Mouse (Mus musculus): Measurements from ENCODE around the gene Akap7. TPM values are rescaled to one million over a fixed set of nuclear protein-coding genes. Genes with fewer than 3 reads are reported as not detected.

Gene Akap7
- polyA plus RNA-seq, 1 experiment: 64.2 TPM

DNA sequence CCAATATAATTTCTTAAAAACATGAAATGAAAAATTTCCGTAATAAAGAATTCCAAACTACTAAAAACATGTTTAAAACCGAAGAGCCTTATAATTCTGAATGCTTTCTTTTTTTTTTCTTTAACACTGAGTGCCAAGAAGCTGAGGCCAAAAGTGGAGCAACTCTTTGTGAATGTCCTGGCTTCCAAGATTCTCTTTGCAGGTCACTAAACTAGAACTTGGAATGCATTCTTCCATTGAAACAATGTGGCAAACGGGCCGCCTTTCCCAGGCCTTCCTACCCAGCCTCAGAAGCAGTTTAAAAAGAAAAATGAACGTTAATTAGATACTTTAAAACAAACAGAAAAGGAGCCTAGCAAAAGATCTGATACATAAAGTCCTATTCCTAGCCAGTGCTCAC is 27.5 kb downstream of the Akap7 start:
- no peak overlapping the region for H3K4me3 ChIP-seq (replicated peaks; ENCODE audit: control insufficient read depth, low read depth, low read length)
- H3K27ac ChIP-seq (ENCODE audit: control insufficient read depth, insufficient read depth, low read depth, low read length, poor library complexity): no peak overlapping the region
- 88% methylated on average over 5 of the region's 5 CpGs for WGBS
- peaks cover 2% of the 10 kb centered on the region for H3K4me1 ChIP-seq (ENCODE audit: control insufficient read depth, insufficient read depth, low read length)
- TF ChIP-seq CTCF (IDR thresholded peaks at IDR 0.05; ENCODE audit: control insufficient read depth, insufficient read depth, low read length) (no peak), POLR2A (IDR thresholded peaks at IDR 0.05; ENCODE audit: borderline replicate concordance, control insufficient read depth, low read depth, low read length) (no peak)

DNA sequence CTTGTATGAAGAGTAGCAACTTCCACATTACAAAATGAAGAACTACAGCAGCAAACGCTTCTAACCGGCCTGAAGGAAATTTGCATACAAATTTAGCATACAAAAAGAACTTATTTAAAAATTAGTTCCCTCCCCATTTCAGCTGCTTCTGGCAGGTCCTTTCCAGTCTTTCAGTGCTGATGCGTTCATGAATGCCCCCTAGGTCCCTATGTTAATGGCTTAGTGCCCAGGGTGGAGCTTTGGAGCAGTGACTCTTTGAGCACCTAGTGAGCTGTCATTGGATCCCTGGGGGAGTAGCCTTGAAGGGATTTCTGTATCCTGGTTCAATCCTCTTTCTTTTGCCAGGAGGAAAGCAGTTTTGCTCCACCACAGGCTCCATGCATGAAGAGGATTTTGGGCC is 28.3 kb downstream of the Akap7 start:
- H3K4me1 ChIP-seq (ENCODE audit: control insufficient read depth, insufficient read depth, low read length): no peaks in the 10 kb centered on the region; the same call in 1 of the 2 replicates
- 62% methylated on average over 3 of the region's 3 CpGs for WGBS
- no peak overlapping the region for H3K27ac ChIP-seq (ENCODE audit: control insufficient read depth, insufficient read depth, low read depth, low read length, poor library complexity)
- no peak for TF ChIP-seq CTCF (IDR thresholded peaks at IDR 0.05; ENCODE audit: control insufficient read depth, insufficient read depth, low read length)
- TF ChIP-seq POLR2A (IDR thresholded peaks at IDR 0.05; ENCODE audit: borderline replicate concordance, control insufficient read depth, low read depth, low read length): no peak
- no peak overlapping the region for H3K4me3 ChIP-seq (replicated peaks; ENCODE audit: control insufficient read depth, low read depth, low read length)

DNA sequence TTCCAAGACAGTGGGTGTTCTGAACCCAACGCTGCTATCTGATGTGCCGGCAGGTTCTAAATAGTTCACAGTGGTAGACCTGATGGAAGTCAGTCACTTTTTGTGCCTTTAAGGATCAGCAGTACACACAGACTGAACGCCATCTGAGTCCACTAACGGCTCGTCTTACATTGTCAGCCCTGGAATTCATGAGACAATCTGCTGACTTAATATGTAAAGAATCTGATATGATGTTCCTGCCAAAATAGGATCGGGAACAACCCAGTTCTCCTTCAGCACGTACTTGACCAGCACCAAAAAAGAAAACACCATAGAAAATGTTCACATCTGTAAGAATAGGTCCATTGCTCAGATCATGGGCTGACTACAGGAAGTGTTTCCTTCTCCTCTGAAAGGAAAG is 32.2 kb downstream of the Akap7 start:
- 88% methylated on average over 7 of the region's 7 CpGs for WGBS
- H3K4me1 ChIP-seq (ENCODE audit: control insufficient read depth, insufficient read depth, low read length): no peaks in the 10 kb centered on the region
- TF ChIP-seq CTCF (IDR thresholded peaks at IDR 0.05; ENCODE audit: control insufficient read depth, insufficient read depth, low read length): no peak
- no peak for TF ChIP-seq POLR2A (IDR thresholded peaks at IDR 0.05; ENCODE audit: borderline replicate concordance, control insufficient read depth, low read depth, low read length)
- no peak overlapping the region for H3K4me3 ChIP-seq (replicated peaks; ENCODE audit: control insufficient read depth, low read depth, low read length)
- H3K27ac ChIP-seq (ENCODE audit: control insufficient read depth, insufficient read depth, low read depth, low read length, poor library complexity): no peak overlapping the region

DNA sequence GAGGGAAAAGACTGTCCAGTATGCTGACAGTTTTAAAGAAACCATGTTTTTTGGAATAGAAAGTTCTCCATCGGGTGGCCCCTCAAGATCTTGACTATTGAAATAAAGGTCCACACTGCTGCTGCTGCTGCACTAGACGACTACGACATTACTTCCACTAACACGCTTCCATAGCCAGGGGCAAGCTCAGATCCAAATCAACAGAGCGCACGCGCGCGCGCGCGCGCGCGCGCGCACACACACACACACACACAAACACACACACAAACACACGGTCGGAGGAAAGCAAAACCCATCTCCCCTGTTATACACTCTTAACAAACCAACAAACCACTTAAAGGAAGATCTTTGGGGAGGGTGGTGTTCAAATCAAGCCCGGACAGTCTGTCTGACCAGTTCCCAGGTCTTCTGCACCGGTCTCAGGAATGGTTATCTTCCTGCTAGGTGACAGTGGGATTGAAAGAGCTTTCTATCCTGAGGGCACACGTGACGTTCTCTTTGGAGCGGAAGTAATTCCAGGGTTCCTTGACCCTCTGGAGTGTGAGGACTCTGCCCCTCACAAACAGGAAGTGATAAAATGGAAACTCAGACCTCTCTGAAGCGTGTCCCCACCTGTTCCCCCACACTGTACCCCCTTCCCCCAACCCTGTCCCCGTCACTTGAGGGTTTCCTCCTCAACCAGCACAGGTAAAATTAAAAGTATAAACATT is 32.9 kb downstream of the Akap7 start:
- TF ChIP-seq POLR2A (IDR thresholded peaks at IDR 0.05; ENCODE audit: borderline replicate concordance, control insufficient read depth, low read depth, low read length) (no peak), CTCF (IDR thresholded peaks at IDR 0.05; ENCODE audit: control insufficient read depth, insufficient read depth, low read length) (no peak)
- no peak overlapping the region for H3K27ac ChIP-seq (ENCODE audit: control insufficient read depth, insufficient read depth, low read depth, low read length, poor library complexity)

DNA sequence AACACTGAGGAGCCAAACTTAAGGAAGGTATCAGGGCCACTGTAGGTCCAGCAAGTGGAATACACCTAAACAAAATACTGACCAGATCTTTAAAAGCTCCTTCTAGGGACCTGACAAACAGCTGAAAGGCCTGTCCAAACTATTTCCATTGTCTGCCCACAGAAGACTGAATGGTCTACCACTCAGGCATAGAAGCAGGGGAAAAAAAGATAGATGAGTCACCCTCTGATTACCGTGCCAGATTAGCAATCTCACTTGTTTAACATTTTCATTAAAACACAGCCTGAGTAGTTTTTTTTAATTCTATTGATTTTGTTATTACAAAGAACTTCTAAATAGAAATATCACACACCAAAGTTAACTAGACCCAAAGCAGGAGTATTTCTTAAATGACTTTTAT is 33.9 kb downstream of the Akap7 start:
- 62% methylated on average over 1 of the region's 1 CpGs for WGBS
- Histone ChIP-seq H3K27ac (ENCODE audit: control insufficient read depth, insufficient read depth, low read depth, low read length, poor library complexity) (no peak overlapping the region), H3K4me3 (replicated peaks; ENCODE audit: control insufficient read depth, low read depth, low read length) (no peak overlapping the region), H3K4me1 (ENCODE audit: control insufficient read depth, insufficient read depth, low read length) (no peaks in the 10 kb centered on the region; the same call in 1 of the 2 replicates)
- TF ChIP-seq POLR2A (IDR thresholded peaks at IDR 0.05; ENCODE audit: borderline replicate concordance, control insufficient read depth, low read depth, low read length) (no peak), CTCF (IDR thresholded peaks at IDR 0.05; ENCODE audit: control insufficient read depth, insufficient read depth, low read length) (no peak)

More for the DNA sequence above, 32.9 kb downstream of the Akap7 start:
- no peak overlapping the region for H3K4me3 ChIP-seq (replicated peaks; ENCODE audit: control insufficient read depth, low read depth, low read length)
- H3K4me1 ChIP-seq (ENCODE audit: control insufficient read depth, insufficient read depth, low read length): no peaks in the 10 kb centered on the region
- 91% methylated on average over 26 of the region's 26 CpGs for WGBS

DNA sequence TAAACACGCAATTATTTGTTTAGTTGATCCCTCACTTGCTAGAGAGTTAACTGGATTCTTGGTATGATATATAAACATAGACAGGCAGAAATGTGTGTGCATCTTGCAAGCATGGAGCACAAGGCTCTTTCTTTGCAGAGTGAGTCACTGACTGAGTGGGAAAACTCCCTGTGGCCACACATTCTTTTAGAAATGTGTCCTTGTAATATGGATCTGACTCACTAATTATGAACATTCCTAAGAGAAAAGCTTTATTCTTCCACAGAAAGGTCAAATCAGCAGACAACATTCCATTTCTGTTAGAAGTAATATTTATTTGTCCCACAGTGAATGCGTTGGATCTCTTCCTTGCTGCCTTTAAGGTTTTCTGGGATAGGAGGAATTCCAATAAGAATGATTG is 35.9 kb downstream of the Akap7 start:
- WGBS: 88% methylated on average over 2 of the region's 2 CpGs
- Histone ChIP-seq H3K27ac (ENCODE audit: control insufficient read depth, insufficient read depth, low read depth, low read length, poor library complexity) (no peak overlapping the region), H3K4me1 (ENCODE audit: control insufficient read depth, insufficient read depth, low read length) (no peaks in the 10 kb centered on the region; the same call in 1 of the 2 replicates), H3K4me3 (replicated peaks; ENCODE audit: control insufficient read depth, low read depth, low read length) (no peak overlapping the region)
- TF ChIP-seq CTCF (IDR thresholded peaks at IDR 0.05; ENCODE audit: control insufficient read depth, insufficient read depth, low read length) (no peak), POLR2A (IDR thresholded peaks at IDR 0.05; ENCODE audit: borderline replicate concordance, control insufficient read depth, low read depth, low read length) (no peak)

DNA sequence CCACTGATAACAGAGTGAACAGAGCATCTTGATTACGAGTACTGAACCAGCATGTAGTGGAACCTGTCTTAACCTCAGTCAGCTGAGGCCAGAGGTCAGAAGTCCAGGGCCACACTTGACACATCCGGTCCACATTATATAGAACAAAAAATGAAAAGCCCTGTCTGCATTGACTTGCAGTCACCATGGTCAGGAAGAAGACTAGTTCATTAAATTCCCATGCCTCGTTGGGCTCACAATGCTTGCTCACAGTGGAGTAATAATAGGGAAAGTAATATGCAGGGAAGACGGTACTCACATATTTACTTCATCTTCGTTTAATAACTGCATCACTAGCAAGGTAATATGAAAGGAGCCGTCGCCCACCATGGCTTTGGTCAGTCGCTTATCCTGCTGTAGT is 36.5 kb downstream of the Akap7 start:
- no peak overlapping the region for H3K4me3 ChIP-seq (replicated peaks; ENCODE audit: control insufficient read depth, low read depth, low read length)
- no peaks in the 10 kb centered on the region; the same call in 1 of the 2 replicates for H3K4me1 ChIP-seq (ENCODE audit: control insufficient read depth, insufficient read depth, low read length)

DNA sequence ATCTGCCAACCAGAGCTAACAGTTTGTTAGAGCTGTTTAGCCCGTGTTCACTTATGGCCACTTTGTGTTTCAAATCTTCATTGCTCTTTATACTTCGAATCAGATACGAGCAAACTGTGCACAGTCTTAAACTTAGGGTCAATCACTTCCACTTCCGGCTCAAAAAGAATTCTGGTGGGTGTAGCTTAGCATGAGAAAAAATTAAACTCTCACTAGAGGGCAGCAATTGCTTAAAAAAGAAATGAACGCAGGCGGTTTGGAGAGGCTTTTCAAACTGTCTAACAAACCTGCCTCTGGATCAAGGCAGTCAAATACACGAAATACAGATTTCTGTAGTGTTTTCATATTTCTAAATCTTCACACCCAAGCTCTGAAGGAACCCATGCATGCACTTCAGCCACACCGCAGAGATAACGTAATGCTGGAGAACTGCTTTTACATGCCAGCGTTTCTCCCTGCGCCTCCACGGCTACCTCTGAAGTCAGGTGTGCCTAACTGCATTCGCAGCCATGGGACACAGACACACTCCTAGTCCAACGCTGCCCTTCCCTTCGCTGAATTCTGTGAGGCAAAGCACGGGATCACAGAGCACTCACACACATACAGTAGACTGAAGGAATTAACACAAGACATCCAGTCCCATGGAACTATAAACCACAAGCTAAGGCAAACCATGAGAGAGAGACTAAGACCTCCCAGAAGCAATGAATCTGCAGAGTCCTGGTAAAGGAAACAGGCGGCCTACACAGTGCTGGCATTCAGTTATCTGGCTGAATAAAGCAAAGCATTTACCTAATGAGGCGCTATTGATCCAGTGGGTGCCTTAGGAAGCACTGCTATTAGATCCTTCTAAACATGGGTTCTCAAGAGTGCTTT is 39.0 kb downstream of the Akap7 start:
- Histone ChIP-seq H3K4me1 (ENCODE audit: control insufficient read depth, insufficient read depth, low read length) (no peaks in the 10 kb centered on the region; the same call in 1 of the 2 replicates), H3K27ac (ENCODE audit: control insufficient read depth, insufficient read depth, low read depth, low read length, poor library complexity) (no peak overlapping the region), H3K4me3 (replicated peaks; ENCODE audit: control insufficient read depth, low read depth, low read length) (no peak overlapping the region)
- TF ChIP-seq CTCF (IDR thresholded peaks at IDR 0.05; ENCODE audit: control insufficient read depth, insufficient read depth, low read length) (no peak), POLR2A (IDR thresholded peaks at IDR 0.05; ENCODE audit: borderline replicate concordance, control insufficient read depth, low read depth, low read length) (no peak)
- 53% methylated on average over 18 of the region's 18 CpGs for WGBS

More for the DNA sequence above, 36.5 kb downstream of the Akap7 start:
- WGBS: 87% methylated on average over 8 of the region's 8 CpGs
- TF ChIP-seq POLR2A (IDR thresholded peaks at IDR 0.05; ENCODE audit: borderline replicate concordance, control insufficient read depth, low read depth, low read length) (no peak), CTCF (IDR thresholded peaks at IDR 0.05; ENCODE audit: control insufficient read depth, insufficient read depth, low read length) (no peak)
- no peak overlapping the region for H3K27ac ChIP-seq (ENCODE audit: control insufficient read depth, insufficient read depth, low read depth, low read length, poor library complexity)
